Mouse (Mus musculus) liver, postnatal 0 days (tissue): ENCODE measurements around the gene Tbc1d23. TPM values are rescaled to one million over a fixed set of nuclear protein-coding genes. Genes with fewer than 3 reads are reported as not detected.

Experiments
- ATAC-seq: fragments of 200-750 bp; cut with Nextera tagmentation; 2 replicates; pipeline ENCODE4 v1.8.0; 2017; ENCODE audit warnings: mild to moderate bottlenecking, moderate library complexity
- DNase-seq: peaks from one replicate; pipeline ENCODE4 v3.0.0-alpha.2; 2016
- H3K27ac ChIP-seq: fragments of 300-500 bp; sonication (generic); 2 replicates; pipeline ENCODE4 v1.5.1; 2014; ENCODE audit warnings: antibody characterized with exemption, moderate library complexity, mild to moderate bottlenecking, low read depth
- H3K27me3 ChIP-seq: fragments of 300-500 bp; sonication (generic); 2 replicates; pipeline ENCODE4 v1.6.1; 2014; ENCODE audit warnings: low read length, control low read depth, mixed read lengths; ENCODE audit not compliant: insufficient read depth
- H3K36me3 ChIP-seq: fragments of 300-500 bp; sonication (generic); replicated peaks from 2 replicates; pipeline ENCODE4 v1.6.1; 2014; ENCODE audit warnings: mild to moderate bottlenecking, control low read depth, low read length, moderate library complexity, mixed read lengths; ENCODE audit not compliant: insufficient read depth
- H3K4me1 ChIP-seq: fragments of 300-500 bp; sonication (generic); 2 replicates; pipeline ENCODE4 v1.6.1; 2014; ENCODE audit warnings: antibody characterized with exemption, mild to moderate bottlenecking, control low read depth; ENCODE audit not compliant: insufficient read depth
- H3K4me2 ChIP-seq: fragments of 300-500 bp; sonication (generic); 2 replicates; pipeline ENCODE4 v1.6.1; 2014; ENCODE audit warnings: low read depth, mild to moderate bottlenecking, low read length, moderate library complexity, mixed read lengths
- H3K4me3 ChIP-seq: fragments of 300-500 bp; sonication (generic); 2 replicates; pipeline ENCODE4 v1.5.1; 2014; ENCODE audit warnings: low read depth, low read length
- H3K9ac ChIP-seq: fragments of 300-500 bp; sonication (generic); replicated peaks from 2 replicates; pipeline ENCODE4 v1.6.1; 2014; ENCODE audit warnings: mild to moderate bottlenecking, moderate library complexity
- H3K9me3 ChIP-seq: fragments of 300-500 bp; sonication (generic); 2 replicates; pipeline ENCODE4 v1.6.1; 2016; ENCODE audit warnings: mild to moderate bottlenecking, control low read depth, low read length, mixed read lengths
- CTCF ChIP-seq: sonication (generic); IDR thresholded peaks from 2 replicates; pipeline ENCODE4 v1.5.1; 2016; ENCODE audit warnings: antibody characterized with exemption, low read depth
- EP300 ChIP-seq: IDR thresholded peaks from 2 replicates; pipeline ENCODE4 v1.6.1; 2016; ENCODE audit warnings: antibody characterized with exemption, low read depth, mild to moderate bottlenecking
- WGBS: fragments of 180-500 bp; shearing (Covaris S2); extraction: QIAGEN DNeasy Blood & Tissue Kit; methylation state at CpG from one replicate; pipeline ENCODE4 v1.1.7; 2014; ENCODE audit not compliant: insufficient replicate concordance; 5-methylcytosine and 5-hydroxymethylcytosine counted together
- polyA plus RNA-seq: library from polyadenylated mRNA; unstranded; fragments of >200 nt; fragmentation: Nextera tagmentation; extraction: Ambion mirVana; gene quantifications from 2 replicates; pipeline ENCODE4 v1.2.1, GENCODE M21; 2015

Tbc1d23 gene
- 4.3 and 6.4 TPM in 2 replicates for polyA plus RNA-seq

DNA sequence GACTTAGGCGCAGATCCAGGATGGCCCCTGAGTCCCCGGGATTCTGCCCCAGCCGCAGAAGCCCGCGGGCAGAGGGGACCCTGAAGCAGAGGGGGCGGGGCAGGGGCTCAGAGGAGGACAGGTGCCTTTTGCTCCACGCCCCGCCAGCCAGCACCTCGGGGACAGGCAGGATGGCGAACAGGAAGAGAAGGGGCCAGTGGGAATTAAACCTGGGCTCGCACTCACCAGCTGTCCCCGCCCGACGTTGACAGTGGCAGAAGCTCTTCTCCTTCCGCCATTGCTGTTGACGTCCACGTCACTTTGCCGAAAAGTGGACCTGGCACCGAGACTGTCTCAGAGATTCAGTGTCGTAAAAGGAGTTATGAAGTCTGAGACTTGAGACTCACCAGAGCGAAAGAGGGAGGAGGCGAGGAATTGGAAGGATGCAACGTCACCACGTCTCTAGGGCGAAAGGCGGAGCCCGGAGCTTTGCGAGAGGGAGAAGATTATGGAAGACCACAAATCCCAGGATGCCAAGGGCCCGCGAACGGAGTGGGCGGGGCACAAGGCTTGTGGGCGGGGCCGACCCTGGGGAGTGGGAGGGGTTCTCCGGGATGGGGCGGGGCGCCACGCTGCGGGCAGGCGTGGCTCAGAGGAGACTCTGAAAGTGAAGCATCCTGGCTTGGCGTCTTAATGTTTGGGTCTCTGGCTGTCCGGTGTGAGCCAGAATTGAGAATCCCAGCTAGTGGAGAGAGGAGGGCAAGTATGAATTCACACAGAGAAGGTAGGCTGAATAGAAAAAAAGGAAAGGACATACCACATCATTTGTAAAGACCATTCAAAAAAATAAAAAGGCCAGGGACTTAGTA is at the start of gene Tbc1d23:
Tbc1d23 (minus strand) TSS at position 416 of the 848 bp plus-strand sequence.
- Histone ChIP-seq H3K4me1 (peaks cover 13% of the 10 kb centered on the region), H3K27ac (peak within 1 kb of the TSS; percentile 93), H3K4me3 (peak within 1 kb of the TSS; percentile 93), H3K9me3 (no peaks in the 10 kb centered on the region), H3K36me3 (no peaks in the 10 kb centered on the region), H3K4me2 (peak within 1 kb of the TSS; percentile 85), H3K27me3 (no peaks in the 10 kb centered on the region), H3K9ac (peak within 1 kb of the TSS; percentile 90)
- TF ChIP-seq EP300 (no peak), CTCF (no peak)
- 2% methylated on average over 42 of the region's 42 CpGs for WGBS
- ATAC-seq (peak; percentile 97), DNase-seq (peak; percentile 97)

DNA sequence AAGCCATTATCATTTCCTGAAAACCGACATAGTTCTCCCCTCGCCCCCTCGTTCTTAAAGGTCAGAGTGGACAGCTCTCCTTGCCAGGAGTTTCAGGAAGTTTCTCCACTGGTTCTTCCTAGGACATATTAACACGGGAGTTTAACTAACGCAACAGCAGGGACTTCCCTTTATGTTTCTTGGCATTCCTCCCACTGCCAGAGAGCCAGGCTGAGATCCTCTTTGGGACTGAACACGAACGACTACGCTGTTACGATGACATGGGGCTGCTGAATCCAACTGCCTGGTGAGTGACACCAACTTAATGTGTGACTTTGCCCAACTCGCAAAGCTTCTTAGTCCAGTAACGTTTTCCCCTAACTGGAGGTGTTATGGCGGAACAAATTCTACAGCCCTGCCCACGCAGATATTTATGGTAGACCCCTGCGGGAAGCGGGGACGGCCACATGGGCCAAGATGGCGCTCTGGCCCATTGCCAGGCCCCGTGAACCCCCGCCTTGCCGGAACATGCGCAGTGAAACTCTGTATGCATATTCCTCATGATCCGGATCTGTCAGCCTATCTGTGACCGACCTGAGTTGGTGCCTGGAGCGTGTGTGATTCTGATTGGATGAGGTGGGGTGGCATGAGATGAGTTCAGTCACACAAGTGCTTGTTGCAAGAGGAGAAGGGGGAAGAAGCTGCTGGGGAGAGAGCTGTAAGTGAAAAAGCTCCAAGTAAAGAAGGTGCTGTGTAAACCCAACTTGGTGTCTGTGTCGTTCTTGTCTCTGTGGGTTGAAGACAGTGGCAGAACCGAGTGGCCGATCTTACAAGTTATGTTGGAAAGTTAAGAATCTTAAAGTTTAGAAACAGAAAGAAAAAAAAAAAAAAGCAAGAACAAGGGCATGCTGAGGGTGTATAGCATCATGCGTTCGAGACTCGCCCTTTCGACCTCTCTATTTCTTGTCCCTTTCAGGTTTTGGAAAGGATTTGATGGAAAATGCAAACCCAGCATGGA is 49.2 kb upstream of the Tbc1d23 start:
- Histone ChIP-seq H3K9me3 (no peaks in the 10 kb centered on the region), H3K36me3 (no peaks in the 10 kb centered on the region), H3K4me3 (no peak overlapping the region), H3K4me2 (no peak overlapping the region), H3K27ac (no peak overlapping the region), H3K4me1 (no peaks in the 10 kb centered on the region), H3K9ac (no peak overlapping the region), H3K27me3 (no peaks in the 10 kb centered on the region)
- WGBS: 79% methylated on average over 31 of the region's 31 CpGs
- DNase-seq (no peak), ATAC-seq (no peak)
- TF ChIP-seq CTCF: no peak
- no peak for TF ChIP-seq EP300

DNA sequence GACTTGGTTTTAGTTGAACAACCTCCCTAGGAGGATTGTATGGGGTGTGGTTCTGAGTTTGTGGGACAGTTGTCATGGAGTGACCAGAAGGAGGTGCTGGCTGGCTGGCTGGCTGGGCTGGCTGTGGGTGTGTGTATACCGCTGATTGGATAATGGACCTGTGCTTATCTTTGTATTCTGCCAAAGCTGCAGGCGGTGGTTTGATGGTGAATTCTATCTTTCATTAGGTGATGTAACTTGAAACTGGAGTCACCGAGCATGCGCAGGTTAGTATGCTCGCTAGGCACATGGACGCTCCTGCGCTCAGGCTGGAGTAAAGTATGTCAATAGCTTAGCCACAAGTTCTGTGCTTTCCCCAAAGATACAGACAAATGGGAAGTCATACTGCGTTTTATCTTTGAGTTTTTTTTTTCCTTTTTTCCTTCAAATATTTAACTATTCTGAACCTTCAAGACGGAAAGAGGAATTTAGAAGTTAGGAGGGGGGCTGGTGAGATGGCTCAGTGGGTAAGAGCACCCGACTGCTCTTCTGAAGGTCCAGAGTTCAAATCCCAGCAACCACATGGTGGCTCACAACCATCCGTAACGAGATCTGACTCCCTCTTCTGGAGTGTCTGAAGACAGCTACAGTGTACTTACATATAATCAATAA is 47.8 kb upstream of the Tbc1d23 start:
- H3K4me2 ChIP-seq: no peak overlapping the region
- no peak for TF ChIP-seq EP300
- TF ChIP-seq CTCF: no peak
- no peak for ATAC-seq
- no peaks in the 10 kb centered on the region for H3K27me3 ChIP-seq
- H3K9ac ChIP-seq: no peak overlapping the region
- H3K27ac ChIP-seq: no peak overlapping the region
- no peaks in the 10 kb centered on the region for H3K4me1 ChIP-seq
- WGBS: 81% methylated on average over 10 of the region's 12 CpGs
- H3K9me3 ChIP-seq: no peaks in the 10 kb centered on the region
- no peak overlapping the region for H3K4me3 ChIP-seq
- no peaks in the 10 kb centered on the region for H3K36me3 ChIP-seq
- no peak for DNase-seq

DNA sequence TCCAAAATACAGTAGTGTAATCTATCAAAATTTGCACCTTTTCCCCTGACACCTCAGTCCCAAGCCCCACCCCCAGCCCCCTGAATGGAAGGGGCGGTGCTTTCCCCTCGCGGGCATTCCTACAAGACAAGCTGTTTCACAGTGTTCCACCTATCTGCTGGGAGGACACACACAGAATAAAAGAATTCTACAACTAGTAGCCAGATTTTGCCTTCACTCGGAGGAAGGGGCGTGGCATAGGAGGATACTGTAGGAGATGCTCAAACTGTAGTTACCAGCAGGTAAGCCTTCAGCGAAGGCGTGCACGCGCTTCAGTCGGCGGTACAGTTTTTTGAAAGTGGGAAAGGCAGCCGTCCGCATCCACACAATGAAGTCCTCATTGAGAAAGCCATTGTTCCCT is 38.4 kb upstream of the Tbc1d23 start:
- no peak overlapping the region for H3K4me3 ChIP-seq
- no peaks in the 10 kb centered on the region for H3K36me3 ChIP-seq
- H3K4me1 ChIP-seq: no peaks in the 10 kb centered on the region
- H3K9me3 ChIP-seq: no peaks in the 10 kb centered on the region
- WGBS: 89% methylated on average over 13 of the region's 13 CpGs
- no peak overlapping the region for H3K4me2 ChIP-seq
- no peak overlapping the region for H3K9ac ChIP-seq
- no peak for ATAC-seq
- no peak overlapping the region for H3K27ac ChIP-seq
- no peak for TF ChIP-seq EP300
- no peaks in the 10 kb centered on the region for H3K27me3 ChIP-seq
- no peak for DNase-seq

DNA sequence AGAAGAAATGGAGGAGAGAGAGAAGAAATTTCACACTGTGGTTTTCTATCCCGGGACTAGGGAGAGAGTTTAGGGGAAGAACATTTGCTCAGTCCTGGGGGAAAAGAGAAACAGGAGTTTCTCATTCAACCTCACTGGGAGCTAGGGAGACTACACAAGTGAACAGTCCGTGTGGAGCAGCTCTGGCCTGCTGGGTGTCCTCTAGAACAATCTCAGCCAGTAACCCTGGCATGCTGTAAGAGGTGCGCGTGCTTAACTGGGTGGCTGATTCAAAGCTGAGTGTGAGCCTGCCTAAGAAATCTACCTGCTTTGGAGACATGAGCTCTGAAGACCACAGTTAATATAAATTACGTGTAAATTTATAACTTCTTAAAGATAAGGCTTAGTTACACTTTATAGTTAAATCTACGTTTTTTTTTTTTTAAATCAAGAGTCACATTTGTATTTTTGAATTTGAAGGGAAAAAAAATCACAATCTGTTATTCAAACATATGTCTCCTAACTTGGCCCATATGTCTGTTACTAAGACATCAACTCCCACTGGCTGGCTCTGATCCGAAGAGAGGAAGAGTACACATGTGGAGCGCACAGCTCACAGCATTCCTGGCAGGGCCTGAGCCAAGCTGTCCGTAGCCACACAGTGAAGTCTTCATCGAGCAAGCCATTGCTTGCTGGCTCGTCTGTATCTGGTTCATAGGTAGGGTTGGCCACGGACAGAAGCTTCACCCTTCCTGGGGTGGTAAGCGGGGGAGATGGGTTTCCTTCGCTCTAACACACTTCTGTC is 36.9 kb upstream of the Tbc1d23 start:
- Histone ChIP-seq H3K4me2 (no peak overlapping the region), H3K36me3 (no peaks in the 10 kb centered on the region), H3K9ac (no peak overlapping the region), H3K4me3 (no peak overlapping the region), H3K27ac (no peak overlapping the region), H3K9me3 (no peaks in the 10 kb centered on the region), H3K4me1 (no peaks in the 10 kb centered on the region), H3K27me3 (no peaks in the 10 kb centered on the region)
- DNase-seq (no peak), ATAC-seq (no peak)
- no peak for TF ChIP-seq EP300
- no peak for TF ChIP-seq CTCF
- WGBS: 81% methylated on average over 14 of the region's 14 CpGs
